Mouse (Mus musculus): ENCODE measurements around the gene Dusp14.

Dusp14 gene

DNA sequence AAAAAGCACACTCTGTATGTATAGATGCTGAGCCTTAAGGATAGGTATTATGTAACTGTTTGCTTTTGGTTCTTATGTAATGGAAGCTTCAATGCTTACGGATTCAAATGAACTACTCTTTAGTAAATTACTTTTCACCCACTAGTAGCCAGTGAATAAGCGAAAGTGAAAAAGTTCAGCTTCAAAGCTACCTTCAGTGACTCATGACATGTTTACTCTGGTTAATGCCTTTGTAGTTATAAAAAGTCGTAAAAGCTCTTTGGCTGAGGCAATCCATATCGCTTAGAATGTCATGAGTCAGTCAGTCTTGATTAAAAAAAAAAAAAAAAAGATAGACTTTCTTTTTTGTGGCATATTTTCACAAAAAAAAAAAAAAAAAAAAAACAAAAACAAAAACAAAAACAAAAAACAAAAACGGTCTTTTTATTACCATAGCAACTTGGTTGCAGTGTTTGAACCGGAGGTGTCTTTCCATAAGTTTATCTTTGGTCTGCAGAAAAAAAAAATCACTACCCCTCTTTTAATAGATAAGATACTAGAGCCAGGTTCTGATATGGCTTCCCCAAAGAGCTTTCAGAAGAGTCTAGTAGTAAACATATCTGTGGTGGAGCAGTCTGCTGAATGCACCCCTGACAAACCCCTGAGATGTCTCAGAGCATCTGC, 52.8 kb downstream of the Dusp14 start:
- no peak for DNase-seq (ENCODE audit: low spot score in 2 of 2)

GRCm38 (mm10) chr11:84013105-84013504, 56.0 kb downstream of the Dusp14 start:
- DNase-seq (ENCODE audit: low spot score in 2 of 2), result no peak

- DNase-seq (ENCODE audit: low spot score in 2 of 2), result no peak
These were observed 57.5 kb downstream of the Dusp14 start for GRCm38 (mm10) chr11:84011576-84011975.

GRCm38 (mm10) chr11:84011050-84011449, 58.0 kb downstream of the Dusp14 start:
- DNase-seq (ENCODE audit: low spot score in 2 of 2), result no peak

GRCm38 (mm10) chr11:84010411-84010810, 58.6 kb downstream of the Dusp14 start:
- DNase-seq (ENCODE audit: low spot score in 2 of 2), result no peak

DNA sequence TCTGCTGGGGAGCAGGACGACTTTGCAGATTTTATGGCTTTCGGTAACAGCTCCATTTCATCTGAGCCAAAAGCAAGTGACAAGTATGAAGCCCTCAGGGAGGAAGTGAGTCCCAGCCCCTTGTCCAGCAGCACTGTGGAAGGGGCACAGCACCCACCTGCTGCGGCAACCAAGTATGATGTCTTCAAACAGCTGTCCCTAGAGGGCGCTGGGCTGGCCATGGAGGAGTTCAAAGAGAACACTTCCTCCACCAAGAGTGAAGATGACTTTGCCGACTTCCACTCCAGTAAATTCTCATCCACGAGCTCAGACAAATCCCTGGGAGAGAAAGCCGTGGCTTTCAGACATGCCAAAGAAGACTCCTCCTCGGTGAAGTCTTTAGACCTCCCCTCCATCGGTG, 60.1 kb downstream of the Dusp14 start:
- no peak for DNase-seq (ENCODE audit: low spot score in 2 of 2)

- no peak for DNase-seq (ENCODE audit: low spot score in 2 of 2)
These were observed 65.1 kb downstream of the Dusp14 start for GRCm38 (mm10) chr11:84003986-84004385.

GRCm38 (mm10) chr11:84001257-84001656, 67.8 kb downstream of the Dusp14 start:
- DNase-seq (ENCODE audit: low spot score in 2 of 2), result no peak

- no peak for DNase-seq (ENCODE audit: low spot score in 2 of 2)
These were observed 69.6 kb downstream of the Dusp14 start for GRCm38 (mm10) chr11:83999411-83999915.

- no peak for DNase-seq (ENCODE audit: low spot score in 2 of 2)
These were observed 70.1 kb downstream of the Dusp14 start for GRCm38 (mm10) chr11:83998993-83999392.

Data from spleen, postnatal 14 days (tissue).